23 mouse cellular contexts compared by ENCODE assay signal in genomic region chr14:115282782-115283181, GRCm38 (mm10).
DNase-seq lines count a peak whose midpoint lies in the region; ATAC-seq and TF ChIP-seq lines count a peak whose summit lies in the region.
"Had no signal": no experiment of that assay in that cellular context is flagged by ENCODE, and none has a peak within 500 bp of the region (broad histone marks: within the 10 kb centered on the region; RNA-seq: fewer than 3 reads in every experiment).

No protein-coding gene starts in this region.

- H3K27me3 ChIP-seq in embryonic facial prominence, embryonic 11.5 days (ENCODE audit: control insufficient read depth, insufficient read depth, low read length), result no peaks in the 10 kb centered on the region
- no peaks in the 10 kb centered on the region for H3K27me3 ChIP-seq in embryonic facial prominence, embryonic 10.5 days (replicated peaks; ENCODE audit: low read depth, poor library complexity, severe bottlenecking)
- no peaks in the 10 kb centered on the region for H3K27me3 ChIP-seq in CH12.LX (replicated peaks)
- no peaks in the 10 kb centered on the region for H3K27me3 ChIP-seq in limb, embryonic 12.5 days
- H3K27me3 ChIP-seq in limb, embryonic 15.5 days, result no peaks in the 10 kb centered on the region
- H3K27me3 ChIP-seq: forebrain, embryonic 13.5 days; hindbrain, embryonic 13.5 days had no signal

- H3K36me3 ChIP-seq in embryonic facial prominence, embryonic 11.5 days (replicated peaks; ENCODE audit: control insufficient read depth, insufficient read depth, low read depth, low read length), result no peaks in the 10 kb centered on the region
- no peaks in the 10 kb centered on the region for H3K36me3 ChIP-seq in embryonic facial prominence, embryonic 10.5 days (replicated peaks)
- H3K36me3 ChIP-seq in CH12.LX (replicated peaks in 1 of 2; ENCODE audit: control insufficient read depth in 1 of 2, insufficient read depth in 1 of 2, low read length in 1 of 2), result no peaks in the 10 kb centered on the region
- H3K36me3 ChIP-seq in limb, embryonic 12.5 days, result no peaks in the 10 kb centered on the region
- no peaks in the 10 kb centered on the region for H3K36me3 ChIP-seq in limb, embryonic 15.5 days
- H3K36me3 ChIP-seq: forebrain, embryonic 10.5 days; hindbrain, embryonic 13.5 days had no signal

- H3K79me2 ChIP-seq in CH12.LX (replicated peaks; ENCODE audit: control insufficient read depth, extremely low read depth, insufficient read depth, poor library complexity, severe bottlenecking), result no peaks in the 10 kb centered on the region

- no peak overlapping the region for H3K4me2 ChIP-seq in embryonic facial prominence, embryonic 11.5 days (ENCODE audit: low read depth, low read length)
- H3K4me2 ChIP-seq in CH12.LX (ENCODE audit: insufficient read depth, low read depth, poor library complexity, severe bottlenecking), result no peak overlapping the region
- H3K4me2 ChIP-seq in limb, embryonic 12.5 days, result no peak overlapping the region
- H3K4me2 ChIP-seq in limb, embryonic 15.5 days, result no peak overlapping the region
- H3K4me2 ChIP-seq: forebrain, embryonic 13.5 days; heart, embryonic 11.5 days; hindbrain, embryonic 13.5 days had no signal

- dilution Hi-C loops in CH12.LX (cut with MboI; ENCODE audit: extremely low pct_ligation_motif_present, extremely low pct_unique_long_range_greater_than_20kb, low sequenced_read_pairs), result no loop called here

- no peaks in the 10 kb centered on the region for H3K9me3 ChIP-seq in embryonic facial prominence, embryonic 11.5 days (replicated peaks; ENCODE audit: control insufficient read depth, low read length)
- H3K9me3 ChIP-seq in embryonic facial prominence, embryonic 10.5 days, result no peaks in the 10 kb centered on the region
- H3K9me3 ChIP-seq in CH12.LX (replicated peaks; ENCODE audit: low read length), result no peaks in the 10 kb centered on the region
- no peaks in the 10 kb centered on the region for H3K9me3 ChIP-seq in limb, embryonic 12.5 days
- no peaks in the 10 kb centered on the region for H3K9me3 ChIP-seq in limb, embryonic 15.5 days
- H3K9me3 ChIP-seq: forebrain, embryonic 10.5 days; forebrain, embryonic 13.5 days; hindbrain, embryonic 13.5 days had no signal

- DNase-seq in embryonic facial prominence, embryonic 11.5 days (ENCODE audit: low spot score), result no peak
- no peak for DNase-seq in embryonic facial prominence, embryonic 10.5 days (ENCODE audit: low spot score)
- peak; percentile 4 for DNase-seq in CH12.LX (ENCODE audit: extremely low read depth)
- no peak for DNase-seq in lung, postnatal 36 days
- DNase-seq in spleen, adult 12 weeks (ENCODE audit: low spot score), result no peak
- DNase-seq: adrenal gland, adult 8-10 months; adrenal gland, postnatal 25 days; B cell, adult 2 months; cerebellum, adult 11-12 months; cerebellum, adult 8-10 months; cerebellum, postnatal 10 days; cerebellum, postnatal 36 days; gastrocnemius, adult 2 months; gastrocnemius, postnatal 14 days; heart, adult 11 months had no signal

- TF ChIP-seq RAD21 in CH12.LX (IDR thresholded peaks at IDR 0.05; ENCODE audit: low read depth, low read length), result no peak

- in situ Hi-C loops in CH12.LX (cut with MboI; ENCODE audit: low pct_ligation_motif_present, low pct_unique_long_range_greater_than_20kb, low sequenced_read_pairs), result no loop called here

- no peak for TF ChIP-seq POLR2A in CH12.LX (IDR thresholded peaks at IDR 0.05; ENCODE audit: low read depth, low read length)

- 0 out of 2 replicates have a peak, but pooled peaks have one; percentile 14 for ATAC-seq in embryonic facial prominence, embryonic 11.5 days (replicated peaks; ENCODE audit: insufficient number of reproducible peaks, low FRiP score, low TSS enrichment, low read depth)
- peak; percentile 92 for ATAC-seq in limb, embryonic 12.5 days (ENCODE audit: insufficient number of reproducible peaks, insufficient read depth, low FRiP score, low TSS enrichment, low read depth)
- ATAC-seq in limb, embryonic 15.5 days (ENCODE audit: insufficient number of reproducible peaks, low FRiP score, low TSS enrichment, low read depth), result 0 out of 2 replicates have a peak, but pooled peaks have one; percentile 52
- ATAC-seq: forebrain, embryonic 13.5 days; forebrain, embryonic 16.5 days; hindbrain, embryonic 16.5 days had no signal

- no peak overlapping the region for H3K9ac ChIP-seq in embryonic facial prominence, embryonic 11.5 days (replicated peaks; ENCODE audit: low read length)
- no peak overlapping the region for H3K9ac ChIP-seq in CH12.LX (ENCODE audit: insufficient read depth, low read depth)
- no peak overlapping the region for H3K9ac ChIP-seq in limb, embryonic 12.5 days (replicated peaks)
- H3K9ac ChIP-seq in limb, embryonic 15.5 days, result no peak overlapping the region
- H3K9ac ChIP-seq: forebrain, embryonic 13.5 days; hindbrain, embryonic 13.5 days had no signal

- no peak overlapping the region for H3K4me3 ChIP-seq in embryonic facial prominence, embryonic 11.5 days (ENCODE audit: low read depth, low read length)
- H3K4me3 ChIP-seq in embryonic facial prominence, embryonic 10.5 days, result no peak overlapping the region
- H3K4me3 ChIP-seq in CH12.LX (replicated peaks in 1 of 3; ENCODE audit: low read depth in 2 of 3, low read length in 2 of 3, poor library complexity in 1 of 3), result no peak overlapping the region
- H3K4me3 ChIP-seq in limb, embryonic 12.5 days (replicated peaks), result no peak overlapping the region
- no peak overlapping the region for H3K4me3 ChIP-seq in limb, embryonic 15.5 days
- H3K4me3 ChIP-seq: forebrain, embryonic 10.5 days; forebrain, embryonic 13.5 days; gastrocnemius, adult 2 months; hindbrain, embryonic 13.5 days had no signal

- TF ChIP-seq CTCF in CH12.LX (conservative IDR thresholded peaks at IDR 0.05 in 1 of 2, IDR thresholded peaks at IDR 0.05 in 1 of 2; ENCODE audit: low read depth in 2 of 2, low read length in 2 of 2), result no peak

- H3K4me1 ChIP-seq in embryonic facial prominence, embryonic 11.5 days (ENCODE audit: control insufficient read depth, insufficient read depth, low read length), result no peaks in the 10 kb centered on the region
- H3K4me1 ChIP-seq in embryonic facial prominence, embryonic 10.5 days, result no peaks in the 10 kb centered on the region
- H3K4me1 ChIP-seq in CH12.LX (ENCODE audit: control insufficient read depth in 1 of 2, insufficient read depth in 2 of 2), result no peaks in the 10 kb centered on the region
- H3K4me1 ChIP-seq in limb, embryonic 12.5 days (replicated peaks), result no peaks in the 10 kb centered on the region
- H3K4me1 ChIP-seq in limb, embryonic 15.5 days, result no peaks in the 10 kb centered on the region
- H3K4me1 ChIP-seq: forebrain, embryonic 10.5 days; forebrain, embryonic 13.5 days; hindbrain, embryonic 13.5 days had no signal

- no peak overlapping the region for H3K27ac ChIP-seq in embryonic facial prominence, embryonic 11.5 days (replicated peaks; ENCODE audit: low read depth, low read length)
- H3K27ac ChIP-seq in embryonic facial prominence, embryonic 10.5 days (replicated peaks), result no peak overlapping the region
- H3K27ac ChIP-seq in CH12.LX (ENCODE audit: insufficient read depth, low read depth), result no peak overlapping the region
- H3K27ac ChIP-seq in limb, embryonic 12.5 days, result no peak overlapping the region
- H3K27ac ChIP-seq in limb, embryonic 15.5 days, result no peak overlapping the region
- H3K27ac ChIP-seq: forebrain, embryonic 10.5 days; forebrain, embryonic 13.5 days; gastrocnemius, adult 2 months; hindbrain, embryonic 13.5 days had no signal

- no peak for TF ChIP-seq EP300 in CH12.LX (IDR thresholded peaks at IDR 0.05; ENCODE audit: low read length)

TF ChIP-seq in CH12.LX, 34 proteins besides CTCF, POLR2A, EP300 and RAD21:
- TF ChIP-seq ETS1 (conservative IDR thresholded peaks at IDR 0.05; ENCODE audit: low read depth, low read length) (no peak), TBP (conservative IDR thresholded peaks at IDR 0.05; ENCODE audit: low read depth, low read length) (no peak), MAX (IDR thresholded peaks at IDR 0.05; ENCODE audit: low read length) (no peak)

Comparison
In these comparisons a context has a peak if more than half of its experiments do, and no peak if none do; other contexts are left out.
1. ATAC-seq: peak in every context shown above with its lines; median percentile 92 in limb, embryonic 12.5 days; 52 in limb, embryonic 15.5 days; 14 in embryonic facial prominence, embryonic 11.5 days.